Mouse (Mus musculus) urinary bladder, postnatal 14 days (tissue): Measurements from ENCODE around the gene Olfr1308.

ENCODE experiments used
- DNase-seq: peaks from one replicate; pipeline ENCODE4 v3.0.0; 2021; ENCODE audit warnings: low spot score

Olfr1308 gene

DNA sequence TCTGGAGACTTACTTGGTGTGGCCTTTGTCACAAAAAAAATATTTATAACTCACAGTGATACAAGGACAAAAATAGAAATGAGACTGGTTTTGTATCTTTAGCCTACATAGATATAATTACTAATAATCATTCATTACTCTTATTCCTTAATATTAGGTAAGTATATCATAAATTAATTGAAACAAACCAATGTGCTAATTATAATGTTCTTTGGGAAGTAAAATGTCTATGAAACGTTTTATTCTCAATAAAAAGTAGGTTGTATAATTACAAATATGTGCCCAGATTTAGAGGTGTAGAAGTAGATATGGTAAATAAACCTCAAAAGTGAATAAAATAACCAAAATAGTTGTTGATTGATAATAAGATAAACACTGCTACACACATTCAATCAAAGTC lies at the start of gene Olfr1308:
Gene Olfr1308 (minus strand): TSS at position 101 of the 400 bp plus-strand sequence.
- no peak for DNase-seq

DNA sequence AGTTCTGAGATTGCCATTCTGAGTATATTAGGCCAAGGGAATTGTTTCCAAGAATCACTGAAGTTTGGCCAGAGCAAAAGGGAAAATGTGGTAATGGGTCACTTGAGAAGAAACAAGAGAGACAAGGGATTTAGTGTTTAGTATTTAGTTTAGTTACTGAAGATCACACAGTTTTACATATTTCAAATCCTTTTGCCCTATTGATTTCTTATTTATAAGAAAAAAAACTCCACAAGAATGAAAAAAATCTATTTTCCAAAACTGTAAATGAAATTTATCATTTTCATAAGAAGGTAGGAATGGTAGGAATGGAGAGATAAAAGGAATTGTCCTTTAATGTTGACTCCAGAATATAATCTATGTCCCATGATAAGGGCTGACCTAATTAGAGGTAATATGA lies 47.9 kb upstream of the Olfr1308 start, which contains the start of gene Olfr1310:
Gene Olfr1310 (minus strand): TSS at position 101 of the 400 bp plus-strand sequence.
- DNase-seq = no peak

DNA sequence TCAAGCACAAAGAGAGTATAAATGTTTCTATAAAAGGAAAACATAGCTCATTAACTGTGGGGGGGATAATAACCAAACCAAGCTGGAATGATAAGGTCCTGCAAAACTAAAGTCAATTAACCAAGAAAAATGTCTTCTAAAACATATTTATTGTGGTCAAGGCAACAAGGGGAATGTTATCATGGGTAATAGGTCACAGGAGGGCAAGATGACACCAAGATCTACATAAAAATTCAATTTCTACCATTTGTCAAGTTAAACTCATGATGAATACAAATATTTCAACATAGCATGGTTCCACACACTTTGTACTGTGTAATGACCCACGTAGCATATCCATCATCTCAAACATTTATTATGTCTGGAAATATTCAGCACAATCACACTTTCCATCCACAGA lies 25.4 kb upstream of the Olfr1308 start, which contains the start of gene Olfr1309:
Gene Olfr1309 (minus strand): TSS at position 101 of the 400 bp plus-strand sequence.
- no peak for DNase-seq

DNA sequence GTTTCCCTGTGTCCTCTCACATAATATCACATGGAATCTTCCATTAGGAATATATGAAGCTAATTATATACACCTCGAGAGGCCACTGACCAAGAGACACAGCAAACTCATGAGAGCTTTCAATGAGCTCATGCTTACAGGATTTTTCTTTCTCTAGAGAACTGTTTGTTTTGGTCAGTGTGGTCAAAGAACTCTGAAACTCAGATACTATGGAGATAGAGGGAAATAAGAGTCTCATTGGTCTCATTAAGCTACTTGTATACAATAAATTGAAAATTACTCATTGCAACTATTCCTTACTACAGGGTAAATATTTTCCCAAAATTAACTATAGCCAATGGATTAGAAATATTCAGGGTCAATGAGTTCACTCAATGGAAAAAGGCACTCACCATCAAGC lies 15.4 kb downstream of the Olfr1308 start, which contains the start of gene Olfr1307:
Gene Olfr1307 (minus strand): TSS at position 101 of the 400 bp plus-strand sequence.
- DNase-seq = no peak

DNA sequence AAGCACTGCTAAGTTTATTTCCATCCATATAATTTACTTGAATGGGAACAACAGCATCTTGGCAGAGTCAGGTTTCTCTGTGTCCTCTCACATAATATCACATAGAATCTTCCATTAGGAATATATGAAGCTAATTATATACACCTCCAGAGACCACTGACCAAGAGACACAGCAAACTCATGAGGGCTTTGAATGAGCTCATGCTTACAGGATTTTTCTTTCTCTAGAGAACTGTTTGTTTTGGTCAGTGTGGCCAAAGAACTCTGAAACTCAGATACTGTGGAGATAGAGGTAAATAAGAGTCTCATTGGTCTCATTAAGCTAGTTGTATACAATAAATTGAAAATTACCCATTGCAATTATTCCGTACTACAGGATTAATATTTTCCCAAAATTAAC lies 48.6 kb downstream of the Olfr1308 start, which contains the start of gene Olfr1306:
Gene Olfr1306 (minus strand): TSS at position 101 of the 400 bp plus-strand sequence.
- DNase-seq = no peak
